Mouse (Mus musculus): ENCODE data around the gene Agbl3.
A peak's percentile ranks its signal among the peaks of the same experiment; 100 is the strongest.

Agbl3 gene

GRCm38 (mm10) chr6:34780231-34780942 lies at the start of gene Agbl3:
TSS of gene Agbl3 (plus strand) at chr6:34780432.
- DNase-seq (ENCODE audit: low read depth, low spot score), result peak; percentile 90

- no peak for DNase-seq (ENCODE audit: low read depth, low spot score)
Observed at GRCm38 (mm10) chr6:34731007-34731406, 49.2 kb upstream of the Agbl3 start.

- no peak for DNase-seq (ENCODE audit: low read depth, low spot score)
Observed at GRCm38 (mm10) chr6:34731529-34731928, 48.7 kb upstream of the Agbl3 start.

- no peak for DNase-seq (ENCODE audit: low read depth, low spot score)
Observed at GRCm38 (mm10) chr6:34734940-34735695, 45.1 kb upstream of the Agbl3 start.

- no peak for DNase-seq (ENCODE audit: low read depth, low spot score)
Observed at GRCm38 (mm10) chr6:34736934-34737333, 43.3 kb upstream of the Agbl3 start.

DNA sequence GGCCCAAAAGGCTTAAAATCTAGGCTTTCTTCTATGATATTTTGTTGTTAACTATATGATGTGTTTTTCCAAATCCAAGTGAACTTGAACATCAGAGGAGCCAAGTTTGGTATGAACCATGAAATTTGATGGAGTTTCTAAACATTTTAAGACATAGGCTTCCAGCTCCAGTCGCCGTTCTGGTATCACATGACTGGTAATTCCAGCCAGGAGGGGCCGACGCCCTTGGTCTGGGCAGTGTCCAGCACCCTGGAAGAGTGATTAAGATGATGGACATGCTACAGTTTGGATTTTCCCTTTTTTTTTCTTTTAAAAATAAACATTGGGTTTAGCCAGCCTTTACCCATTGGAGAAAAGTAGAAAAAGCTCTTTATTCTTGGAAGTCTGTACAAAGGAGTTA lies 36.3 kb upstream of the Agbl3 start:
- no peak for DNase-seq (ENCODE audit: low read depth, low spot score)

- DNase-seq (ENCODE audit: low read depth, low spot score), result no peak
Observed at GRCm38 (mm10) chr6:34747846-34748245, 32.4 kb upstream of the Agbl3 start.

DNA sequence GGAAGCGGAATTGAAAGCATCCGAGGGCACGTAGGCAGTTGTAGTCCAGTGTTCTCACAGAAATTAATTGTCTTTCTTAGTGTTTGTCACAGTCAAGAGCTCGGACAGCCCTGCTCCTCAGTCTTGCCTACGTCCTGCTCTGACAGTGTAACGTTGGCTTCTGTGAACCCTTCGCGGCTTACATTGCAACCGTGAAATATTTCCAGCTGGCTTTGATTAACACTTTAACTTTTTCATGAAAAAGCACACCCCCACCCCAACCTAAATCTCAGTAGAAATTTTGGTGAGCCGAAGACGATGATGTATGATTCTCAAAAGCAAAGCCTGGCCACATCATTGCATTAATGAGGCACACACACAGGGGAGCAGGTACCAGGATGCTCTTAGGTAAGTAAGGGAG lies 31.7 kb upstream of the Agbl3 start:
- DNase-seq (ENCODE audit: low read depth, low spot score), result no peak

DNA sequence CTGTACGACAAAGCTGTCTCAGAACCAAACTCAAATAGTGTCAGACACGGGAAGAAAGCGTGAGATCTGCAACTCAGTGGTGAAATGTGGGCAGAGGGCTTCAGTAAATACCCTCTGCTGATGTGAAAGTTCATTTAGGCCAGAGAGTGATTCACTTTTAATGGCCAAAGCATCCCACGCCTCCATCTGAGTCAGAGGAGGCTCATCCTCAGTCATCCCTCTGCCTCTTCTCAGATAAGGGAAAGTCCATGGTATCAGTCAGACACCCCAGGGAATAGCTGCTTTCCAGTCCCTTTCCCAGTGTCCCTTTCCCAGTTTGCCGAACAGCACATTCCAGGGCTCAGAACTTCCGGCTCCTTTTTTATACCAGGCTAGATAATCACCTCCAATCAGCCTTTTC lies 30.7 kb upstream of the Agbl3 start:
- DNase-seq (ENCODE audit: low read depth, low spot score), result no peak

GRCm38 (mm10) chr6:34750487-34751120 lies 29.6 kb upstream of the Agbl3 start:
- no peak for DNase-seq (ENCODE audit: low read depth, low spot score)

- no peak for DNase-seq (ENCODE audit: low read depth, low spot score)
Observed at GRCm38 (mm10) chr6:34751625-34752024, 28.6 kb upstream of the Agbl3 start.

DNA sequence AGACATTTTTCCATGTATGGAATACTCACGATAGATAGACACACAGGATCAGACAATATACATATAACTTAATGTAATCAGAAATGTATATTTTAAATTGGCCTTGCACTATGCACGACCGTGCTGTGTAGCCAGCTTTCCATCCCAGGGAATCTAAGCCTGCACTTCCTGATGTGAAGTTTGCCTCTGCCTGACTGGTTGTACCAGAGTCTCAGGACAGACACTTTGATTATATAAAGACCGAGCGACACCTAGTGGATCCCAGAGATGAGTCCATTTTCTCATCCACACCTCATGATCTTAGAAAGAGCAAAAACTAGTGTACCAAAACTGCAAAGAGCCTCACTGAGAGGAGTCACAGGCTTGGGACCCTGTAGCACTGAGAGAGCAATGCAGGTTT lies 25.8 kb upstream of the Agbl3 start:
- DNase-seq (ENCODE audit: low read depth, low spot score), result peak; percentile 55

GRCm38 (mm10) chr6:34758340-34758739 lies 21.9 kb upstream of the Agbl3 start:
- DNase-seq (ENCODE audit: low read depth, low spot score), result no peak

GRCm38 (mm10) chr6:34760023-34760422 lies 20.2 kb upstream of the Agbl3 start:
- DNase-seq (ENCODE audit: low read depth, low spot score), result peak; percentile 42

DNA sequence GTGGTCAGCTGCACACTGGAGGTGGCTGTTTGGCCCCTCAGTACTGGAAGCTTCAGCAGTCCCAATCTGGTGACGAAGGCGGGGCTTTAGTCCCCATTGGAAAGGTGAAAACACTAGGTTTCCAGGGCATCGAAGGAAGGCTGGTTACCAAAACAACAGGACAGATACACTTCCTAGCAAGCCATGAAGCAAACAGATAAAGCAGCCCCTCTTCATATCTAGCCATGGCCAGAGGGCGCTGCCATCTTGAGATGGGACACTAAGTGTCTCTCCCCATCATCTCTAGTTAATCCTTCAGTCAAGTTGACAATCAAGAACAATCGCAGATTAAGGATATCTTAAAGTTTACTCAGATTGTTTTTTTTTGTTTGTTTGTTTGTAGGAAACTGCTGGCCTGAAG lies 14.5 kb upstream of the Agbl3 start:
- DNase-seq (ENCODE audit: low read depth, low spot score), result no peak

- no peak for DNase-seq (ENCODE audit: low read depth, low spot score)
Observed at GRCm38 (mm10) chr6:34769984-34770383, 10.2 kb upstream of the Agbl3 start.

- no peak for DNase-seq (ENCODE audit: low read depth, low spot score)
Observed at GRCm38 (mm10) chr6:34770491-34770890, 9.7 kb upstream of the Agbl3 start.

DNA sequence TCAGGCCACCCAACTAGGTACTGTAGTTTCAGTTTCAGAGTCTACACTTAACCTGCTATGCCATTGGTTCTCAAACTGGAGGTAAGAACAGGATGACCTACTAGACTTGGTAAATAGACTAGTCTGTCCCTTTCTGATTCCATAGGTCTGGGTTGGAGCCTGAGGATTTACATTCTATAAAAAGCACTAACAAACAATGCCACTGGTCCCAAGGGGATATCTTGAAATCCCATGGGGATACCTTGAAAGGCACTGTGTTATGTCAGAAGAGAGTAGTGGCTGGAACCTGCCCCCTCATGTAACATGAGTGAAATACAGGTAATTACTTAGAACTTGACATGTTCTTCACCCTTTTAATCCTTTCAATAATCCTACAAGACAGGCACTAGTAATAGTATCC lies 3.8 kb upstream of the Agbl3 start:
- DNase-seq (ENCODE audit: low read depth, low spot score), result no peak

DNA sequence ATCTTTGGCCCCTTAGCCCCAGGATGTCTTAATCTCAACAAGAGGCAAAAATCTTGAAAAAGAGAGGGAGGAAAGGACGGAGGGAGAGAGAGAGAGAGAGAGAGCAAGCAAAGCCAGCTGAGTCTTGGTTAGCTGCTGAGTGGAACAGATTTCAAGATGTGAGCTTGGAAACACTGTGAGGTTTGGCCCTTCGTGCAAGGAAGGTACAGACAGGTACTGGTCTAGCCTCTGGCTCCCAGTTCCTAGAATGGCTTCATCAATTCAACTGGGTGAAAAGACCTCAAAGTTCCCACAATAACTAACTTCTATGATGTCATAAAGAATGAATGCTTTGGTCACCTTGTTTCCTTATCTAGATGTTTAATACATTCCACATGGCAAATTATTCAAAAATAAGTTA lies 3.1 kb upstream of the Agbl3 start:
- no peak for DNase-seq (ENCODE audit: low read depth, low spot score)

GRCm38 (mm10) chr6:34777981-34778668 lies 2.1 kb upstream of the Agbl3 start:
- no peak for DNase-seq (ENCODE audit: low read depth, low spot score)

DNA sequence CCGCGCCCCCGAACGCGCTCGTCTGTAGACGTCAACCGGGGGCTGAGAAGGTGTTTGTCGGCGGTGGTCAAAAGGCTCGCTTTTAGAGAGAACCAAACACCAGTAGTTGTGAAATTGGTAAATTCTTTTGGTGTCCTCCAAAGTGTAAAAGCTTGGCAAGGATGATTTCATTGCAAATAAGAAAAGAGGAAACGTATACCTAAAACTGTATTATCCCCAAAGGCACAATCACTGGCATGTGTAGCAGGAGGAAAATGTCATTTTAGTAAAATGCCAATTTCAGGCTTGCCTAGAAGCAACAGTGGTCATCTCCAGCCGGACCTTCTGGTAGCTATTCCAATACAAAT lies 684 bp downstream of the Agbl3 start:
- DNase-seq (ENCODE audit: low read depth, low spot score), result no peak

DNA sequence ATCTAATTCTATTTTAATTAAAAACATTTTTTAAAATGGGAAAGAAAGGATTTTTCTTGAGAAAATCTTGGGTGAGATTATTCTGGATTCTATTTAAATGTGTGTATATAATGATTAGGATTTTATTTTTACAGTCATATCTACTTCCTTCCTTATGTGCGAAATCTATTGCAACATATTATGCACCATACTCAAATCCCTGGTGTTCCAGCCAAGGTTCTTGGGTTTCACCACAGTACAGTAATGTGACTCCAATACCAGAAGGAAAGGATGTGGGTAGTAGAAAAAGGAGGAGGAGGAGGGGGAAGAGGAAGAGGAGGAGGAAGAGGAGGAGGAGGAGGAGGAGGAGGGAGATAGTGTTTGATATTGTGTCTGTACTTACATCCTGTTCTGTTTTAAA lies 2.3 kb downstream of the Agbl3 start:
- no peak for DNase-seq (ENCODE audit: low read depth, low spot score)
